Mouse (Mus musculus): Measurements from ENCODE around the gene Gpr135. TPM values are rescaled to one million over a fixed set of nuclear protein-coding genes. Genes with fewer than 3 reads are reported as not detected.

The Gpr135 gene
- polyA plus RNA-seq (2014; fragmentation: Illumina TruSeq; extraction: RNeasy Lipid Tissue Mini Kit (QIAGEN cat#74804); ENCODE audit: low read depth, low replicate concordance): 2.0 TPM

GRCm38 (mm10) chr12:72070327-72071269, at the start of gene Gpr135:
Gpr135 (minus strand) TSS chr12:72071125.

GRCm38 (mm10) chr12:72085329-72086165, 14.6 kb upstream of the Gpr135 start, which contains the start of the genes L3hypdh and Jkamp:
L3hypdh (minus strand) TSS chr12:72085439.
Jkamp (plus strand) TSS chr12:72085589.

Other genes starting within 250 kb of the Gpr135 start
- gene Daam1, start 240.0 kb downstream of the Gpr135 start, polyA plus RNA-seq (2014; fragmentation: Illumina TruSeq; extraction: RNeasy Lipid Tissue Mini Kit (QIAGEN cat#74804); ENCODE audit: low read depth, low replicate concordance): 78.0 TPM
- gene L3hypdh, start 14.3 kb upstream of the Gpr135 start, polyA plus RNA-seq (2014; fragmentation: Illumina TruSeq; extraction: RNeasy Lipid Tissue Mini Kit (QIAGEN cat#74804); ENCODE audit: low read depth, low replicate concordance): 6.4 TPM
- gene Jkamp, start 14.5 kb upstream of the Gpr135 start, polyA plus RNA-seq (2014; fragmentation: Illumina TruSeq; extraction: RNeasy Lipid Tissue Mini Kit (QIAGEN cat#74804); ENCODE audit: low read depth, low replicate concordance): 38.4 TPM
- gene Ccdc175, start 113.9 kb upstream of the Gpr135 start, polyA plus RNA-seq (2014; fragmentation: Illumina TruSeq; extraction: RNeasy Lipid Tissue Mini Kit (QIAGEN cat#74804); ENCODE audit: low read depth, low replicate concordance): not detected